Mouse (Mus musculus) left cerebral cortex, adult 18-20 months (tissue): ENCODE data around the gene Gart. TPM values are rescaled to one million over a fixed set of nuclear protein-coding genes. Genes with fewer than 3 reads are reported as not detected.

Experiments
- DNase-seq, 2 experiments: peaks; one replicate each; pipeline ENCODE4 v3.0.0; 2021 to 2022; ENCODE audit warnings: low spot score in 2 of 2, mixed read lengths in 1 of 2
- long read RNA-seq, 2 experiments: library from polyadenylated mRNA; stranded (forward); transcript quantifications; one replicate each; pipeline ENCODE4 v2.0.0; 2021
- total RNA-seq, 2 experiments: library from RNA; stranded (reverse); gene quantifications; 2 replicates each; pipeline ENCODE4 v1.2.3; 2021

Gene Gart
- 10 to 100 TPM; 53.0 TPM for total RNA-seq
- long read RNA-seq, experiment 1, transcript Gart-202 (11 exons, 1,865 nt), result minor isoform, 11 of 42 reads
- long read RNA-seq, experiment 1, transcript Gart-201 (22 exons, 3,518 nt), result major isoform, 21 of 42 reads
- long read RNA-seq, experiment 1, partial matches to known transcripts, result 3 of 42 reads
- long read RNA-seq, experiment 1, other reads (novel, unspliced or antisense), result 3 of 42 reads
- long read RNA-seq, experiment 2, transcript Gart-201 (22 exons, 3,518 nt), result major isoform, 11 of 33 reads
- long read RNA-seq, experiment 2, transcript Gart-209 (22 exons, 3,276 nt), result minor isoform, 5 of 33 reads
- long read RNA-seq, experiment 2, transcript Gart-202 (11 exons, 1,865 nt), result major isoform, 11 of 33 reads
- long read RNA-seq, experiment 2, partial matches to known transcripts, result 3 of 33 reads
- long read RNA-seq, experiment 2, other reads (novel, unspliced or antisense), result 3 of 33 reads

DNA sequence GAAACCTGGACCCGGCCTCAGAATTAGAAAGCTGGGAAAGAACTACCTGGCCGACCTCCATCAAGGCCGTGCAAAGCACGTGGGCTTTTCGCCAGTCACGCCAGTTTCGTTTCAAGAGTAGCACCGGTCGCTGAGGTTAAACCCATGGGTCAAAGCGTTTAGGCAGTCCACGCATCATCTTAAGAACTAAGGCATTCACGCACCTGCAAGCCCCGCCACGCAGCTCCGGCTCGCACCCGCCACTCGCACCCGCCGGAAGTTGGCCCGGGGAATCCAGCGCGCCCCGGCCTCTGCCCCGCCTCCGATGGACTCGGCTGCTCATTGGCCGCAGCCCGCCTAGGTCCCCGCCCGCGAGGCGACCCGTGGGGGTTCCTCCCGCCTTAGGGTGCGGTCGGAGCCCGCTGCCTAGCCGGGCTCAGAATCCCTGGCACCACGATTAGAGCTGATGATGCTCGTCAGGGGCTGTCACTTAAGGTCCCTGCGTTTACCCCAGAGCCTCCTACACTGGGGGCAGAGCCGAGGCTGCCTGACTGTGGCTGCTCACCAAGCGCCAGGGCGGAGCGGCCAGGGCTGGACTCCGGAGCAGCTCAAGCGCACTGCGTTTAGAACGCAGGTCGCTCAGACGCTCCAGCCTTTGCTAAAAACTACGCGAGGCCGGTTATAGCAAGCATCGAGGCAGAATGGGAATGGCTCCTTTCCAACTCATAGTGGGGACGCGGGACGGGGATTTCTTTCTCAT lies at the start of gene Gart:
Gart (minus strand) TSS at position 272 of the 739 bp plus-strand sequence.
- peak; percentile 93 for DNase-seq

DNA sequence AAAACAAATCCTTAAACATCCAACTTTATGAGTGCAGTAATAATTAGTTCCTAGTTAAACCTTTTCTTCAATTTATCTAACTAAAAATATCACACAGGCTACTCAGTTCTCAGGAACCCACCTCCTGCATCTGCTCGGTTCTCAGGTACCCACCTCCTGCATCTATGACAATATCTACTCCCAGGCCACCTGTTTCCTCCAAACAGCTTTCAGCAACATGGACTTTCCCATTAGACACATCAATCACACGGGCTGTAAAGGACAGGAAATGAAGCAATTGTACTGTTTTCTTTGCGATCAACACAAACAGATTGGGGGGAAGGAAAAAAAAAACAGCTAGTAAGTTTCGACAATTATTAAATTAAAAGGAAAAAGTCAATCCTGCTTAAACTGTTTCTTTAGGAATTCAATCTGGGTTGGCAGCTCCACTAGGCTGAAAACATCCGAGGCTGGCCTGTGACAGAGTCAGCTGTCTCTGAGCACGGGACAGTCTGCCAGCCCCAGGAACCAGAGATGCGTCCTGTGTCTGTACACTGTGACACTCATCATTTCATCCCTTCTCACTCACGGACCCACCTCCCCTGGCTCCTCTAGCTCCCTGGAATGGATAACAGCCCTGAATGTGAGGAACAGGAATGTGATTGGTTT lies 48.5 kb upstream of the Gart start:
- DNase-seq, result no peak

DNA sequence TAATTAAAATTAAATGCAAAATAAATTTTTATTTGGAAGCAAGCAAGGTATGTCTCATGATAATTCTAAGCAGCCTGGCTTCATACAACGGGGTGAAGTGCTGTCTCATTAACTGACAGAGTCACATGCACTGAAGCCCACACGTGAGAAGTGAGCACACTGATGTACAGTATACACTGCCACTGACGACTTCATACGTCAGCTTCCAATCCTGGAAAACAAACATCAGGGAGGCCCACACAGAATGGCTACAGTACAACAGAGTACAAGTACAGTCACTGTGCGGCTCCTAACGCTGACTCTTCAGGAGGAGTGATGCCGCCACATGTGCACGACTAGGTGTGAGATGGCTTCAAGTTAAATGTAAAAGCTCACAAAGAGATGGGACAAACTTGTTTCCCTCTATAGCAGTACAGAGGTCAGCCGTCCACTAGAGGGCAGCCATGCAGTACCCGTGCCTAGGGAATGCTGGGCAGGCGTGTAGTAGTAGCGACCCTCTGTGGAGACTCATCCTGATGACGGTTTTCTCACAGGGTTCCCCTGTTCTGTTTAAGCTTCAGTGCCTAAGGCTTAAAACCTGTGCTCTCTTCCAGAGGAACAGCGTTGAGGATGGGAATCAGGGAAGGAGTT lies 47.8 kb upstream of the Gart start:
- DNase-seq, result peak; percentile 65 to 73

DNA sequence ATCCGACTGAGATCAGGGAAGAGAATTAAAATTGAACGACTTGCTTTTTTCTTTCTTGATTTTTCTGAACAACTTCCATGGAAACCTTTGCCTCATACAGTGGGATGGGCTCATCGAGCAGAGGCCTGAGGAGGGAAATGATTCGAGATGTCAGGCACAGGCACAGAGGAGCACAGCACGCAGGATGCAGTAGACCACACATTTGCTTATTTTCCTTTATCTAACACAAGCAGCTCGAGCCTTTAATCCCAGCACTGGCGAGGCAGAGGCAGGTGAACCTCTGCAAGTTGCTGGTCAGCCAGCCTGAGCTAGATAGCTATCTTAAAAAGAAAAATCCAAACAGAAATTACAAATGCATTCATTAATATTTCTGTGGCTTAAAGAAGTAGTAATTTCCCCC lies 43.0 kb upstream of the Gart start:
- DNase-seq, result no peak

DNA sequence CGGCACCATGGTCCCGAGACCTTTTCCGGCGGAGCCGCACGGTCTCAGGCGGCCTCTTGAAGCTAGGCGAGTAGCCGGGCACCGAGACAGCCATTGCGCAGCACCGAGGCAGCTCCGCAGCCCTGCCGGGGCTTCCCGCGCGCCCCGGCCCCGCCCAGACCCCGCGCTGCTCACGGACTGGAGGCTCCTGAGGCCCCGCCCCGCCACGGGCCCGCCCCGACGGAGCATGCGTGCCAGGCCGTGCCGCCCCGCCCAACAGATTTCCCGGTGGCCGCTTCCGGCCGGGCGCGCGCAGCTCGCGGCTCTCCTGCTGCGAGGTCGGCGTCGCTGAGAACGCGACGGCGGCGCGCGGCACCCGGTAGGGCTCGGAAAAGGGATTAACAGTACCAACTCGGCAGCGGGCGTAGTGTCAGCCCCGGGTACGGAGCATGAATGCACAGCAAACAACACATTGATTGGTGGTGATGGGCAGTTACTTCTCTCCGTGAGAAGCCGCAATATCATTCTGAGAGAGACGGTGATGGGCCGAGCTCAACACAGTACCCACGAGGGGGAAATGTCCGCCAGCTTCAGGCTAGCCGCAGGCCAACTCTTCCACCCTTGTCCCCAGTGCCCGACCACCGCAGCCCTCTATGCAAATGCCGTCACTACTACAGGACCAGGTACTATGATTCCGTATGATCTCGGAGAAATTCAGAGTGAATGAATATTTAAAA lies 42.0 kb upstream of the Gart start, which contains the start of gene Donson:
Donson (minus strand) TSS at position 152 of the 716 bp plus-strand sequence.
- peak; percentile 93 to 95 for DNase-seq

- DNase-seq, result no peak
Observed at GRCm38 (mm10) chr16:91688023-91688618, 41.4 kb upstream of the Gart start.

- no peak for DNase-seq
Observed at GRCm38 (mm10) chr16:91686369-91686768, 39.6 kb upstream of the Gart start.

GRCm38 (mm10) chr16:91685526-91685925 lies 38.8 kb upstream of the Gart start:
- DNase-seq, result no peak

DNA sequence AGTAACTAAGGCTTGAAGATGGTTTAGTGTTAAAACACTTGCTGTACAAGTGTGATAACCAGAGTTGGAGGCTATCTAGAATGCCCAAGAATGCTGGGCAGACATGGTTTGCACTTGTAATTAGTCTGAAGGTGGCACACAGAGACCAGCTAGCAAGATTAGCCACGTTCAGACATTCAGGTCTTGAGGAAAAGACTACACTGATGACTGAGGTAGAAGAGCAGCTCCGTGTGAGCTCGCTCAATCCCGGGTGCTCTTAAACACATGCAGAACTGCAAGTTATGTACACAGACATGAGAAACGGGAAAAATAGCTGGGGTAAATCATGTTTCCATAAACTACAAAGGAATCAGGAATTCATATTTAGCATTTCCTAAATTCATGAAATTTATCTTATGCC lies 33.9 kb upstream of the Gart start:
- DNase-seq, result no peak

DNA sequence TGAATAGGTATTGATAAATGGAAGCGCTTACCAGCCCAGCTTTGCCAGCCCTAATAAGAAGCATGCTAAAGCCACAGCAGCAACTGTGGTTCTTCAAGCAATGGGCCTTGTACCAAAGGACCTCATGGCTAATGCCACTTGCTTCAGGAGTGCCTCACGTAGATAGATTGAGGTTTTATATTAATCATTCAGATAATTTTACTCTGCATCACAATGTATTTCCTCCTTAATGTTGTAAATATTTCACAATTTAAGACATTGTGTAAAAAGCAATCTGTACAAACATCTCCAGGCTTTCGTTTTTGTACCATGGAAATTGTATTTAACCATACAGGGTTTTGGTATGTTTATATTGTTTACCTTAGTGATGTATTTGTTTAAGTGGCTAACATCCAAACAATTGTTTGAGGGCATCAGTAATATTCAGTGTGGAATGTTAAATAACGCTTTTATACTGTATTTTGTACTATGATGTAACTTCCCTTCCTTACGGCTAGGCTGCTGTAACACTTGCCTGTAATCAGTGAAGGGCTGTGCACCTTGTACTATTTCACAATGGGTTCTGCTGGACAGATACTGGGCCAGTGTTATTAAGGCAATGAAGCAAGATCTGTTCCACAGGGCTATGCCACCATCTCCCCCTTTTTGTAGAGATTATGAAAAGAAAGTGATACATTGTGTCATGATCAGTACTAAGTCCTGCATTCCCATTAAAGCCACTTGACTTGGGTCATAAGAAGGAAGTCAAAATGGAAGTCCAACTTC lies 31.6 kb upstream of the Gart start:
- no peak for DNase-seq

DNA sequence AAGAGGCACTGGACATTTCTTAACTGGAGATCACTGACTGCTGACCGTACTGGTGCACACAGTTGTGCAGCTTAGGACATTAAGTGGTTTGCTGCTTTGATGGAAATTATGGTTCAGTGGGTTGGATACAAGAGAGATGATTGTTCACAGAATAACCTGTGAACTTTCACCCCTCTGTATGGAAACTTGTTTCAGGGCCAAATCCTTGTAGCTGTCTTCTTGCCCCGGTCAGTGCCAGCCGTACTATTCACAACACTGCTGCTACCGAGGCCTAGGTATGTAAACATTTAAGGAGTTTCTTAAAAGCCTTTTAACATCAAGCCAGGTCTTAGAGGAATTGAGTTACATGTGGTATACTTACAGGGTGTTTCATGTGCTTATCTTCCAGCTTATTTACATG lies 27.7 kb upstream of the Gart start:
- DNase-seq, result no peak

GRCm38 (mm10) chr16:91663795-91664194 lies 17.0 kb upstream of the Gart start:
- no peak for DNase-seq

DNA sequence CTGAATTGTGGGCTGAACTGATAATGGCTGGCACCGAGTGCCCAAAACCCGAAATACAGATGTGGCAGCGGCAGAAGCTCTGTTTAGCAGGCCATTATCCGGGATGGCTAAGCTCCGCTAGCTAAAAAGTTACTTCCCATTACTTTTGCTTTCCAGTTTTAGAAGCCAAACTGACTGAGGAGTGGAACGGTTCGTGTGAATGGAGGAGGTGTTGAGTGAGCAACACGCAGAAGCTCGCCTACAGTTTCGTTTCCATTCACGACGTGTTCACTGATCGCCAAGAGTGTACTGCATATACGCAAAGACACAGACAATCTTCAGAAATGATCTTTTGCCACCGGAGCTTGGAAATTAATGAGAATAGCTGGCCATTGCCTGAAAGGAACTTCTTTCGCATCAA lies 15.6 kb upstream of the Gart start:
- DNase-seq, result peak in 1 of 2 experiments; percentile 21

DNA sequence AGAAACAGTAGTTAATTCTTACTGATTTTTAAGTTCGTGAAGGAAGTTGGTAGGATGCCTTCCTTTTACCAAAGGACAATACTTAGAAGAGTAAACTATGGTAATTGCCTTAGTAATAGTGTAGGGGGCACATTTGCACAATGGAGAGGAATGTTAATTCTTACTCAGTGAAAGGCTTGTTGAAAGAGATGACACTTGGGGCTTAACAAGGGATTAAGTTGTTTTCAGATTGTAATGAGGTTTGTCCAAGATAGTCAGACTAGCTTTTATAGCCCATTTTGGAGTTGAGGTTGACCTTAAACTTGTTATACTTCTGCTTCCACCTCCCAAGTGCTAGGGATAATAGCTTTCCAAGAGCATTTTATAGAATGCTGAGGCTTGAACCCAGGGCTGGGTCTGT lies 14.6 kb upstream of the Gart start:
- DNase-seq, result no peak

DNA sequence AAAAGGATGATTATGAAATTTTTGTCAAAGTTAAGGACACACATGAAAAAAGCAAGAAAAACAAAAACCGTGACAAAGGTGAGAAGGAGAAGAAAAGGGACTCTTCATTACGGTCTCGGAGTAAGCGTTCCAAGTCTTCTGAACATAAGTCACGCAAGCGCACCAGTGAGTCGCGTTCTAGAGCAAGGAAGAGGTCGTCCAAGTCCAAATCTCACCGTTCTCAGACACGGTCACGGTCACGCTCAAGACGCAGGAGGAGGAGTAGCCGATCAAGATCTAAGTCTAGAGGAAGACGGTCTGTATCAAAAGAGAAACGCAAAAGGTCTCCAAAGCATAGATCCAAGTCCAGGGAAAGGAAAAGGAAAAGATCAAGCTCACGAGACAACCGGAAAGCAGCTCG lies 13.0 kb upstream of the Gart start:
- no peak for DNase-seq

DNA sequence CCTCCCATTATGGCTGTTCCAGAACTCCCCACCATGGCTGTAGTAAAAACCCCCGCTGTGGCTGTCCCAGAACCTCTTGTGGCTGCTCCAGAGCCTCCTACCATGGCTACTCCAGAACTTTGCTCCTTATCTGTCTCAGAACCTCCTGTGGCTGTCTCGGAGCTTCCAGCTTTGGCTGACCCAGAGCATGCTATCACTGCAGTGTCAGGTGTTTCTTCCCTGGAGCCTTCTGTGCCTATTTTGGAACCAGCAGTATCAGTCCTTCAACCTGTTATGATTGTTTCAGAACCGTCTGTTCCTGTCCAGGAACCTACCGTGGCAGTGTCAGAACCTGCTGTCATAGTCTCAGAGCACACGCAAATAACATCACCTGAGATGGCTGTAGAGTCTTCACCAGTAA lies 11.7 kb upstream of the Gart start:
- DNase-seq, result no peak

DNA sequence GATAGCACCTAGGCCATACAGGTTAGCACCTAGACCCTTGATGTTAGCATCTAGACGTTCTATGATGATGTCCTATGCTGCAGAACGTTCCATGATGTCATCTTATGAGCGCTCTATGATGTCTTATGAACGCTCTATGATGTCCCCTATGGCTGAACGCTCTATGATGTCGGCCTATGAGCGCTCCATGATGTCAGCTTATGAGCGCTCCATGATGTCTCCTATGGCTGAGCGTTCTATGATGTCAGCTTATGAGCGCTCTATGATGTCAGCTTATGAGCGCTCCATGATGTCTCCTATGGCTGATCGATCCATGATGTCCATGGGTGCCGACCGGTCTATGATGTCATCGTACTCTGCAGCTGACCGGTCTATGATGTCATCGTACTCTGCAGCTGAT lies 10.5 kb upstream of the Gart start:
- no peak for DNase-seq

DNA sequence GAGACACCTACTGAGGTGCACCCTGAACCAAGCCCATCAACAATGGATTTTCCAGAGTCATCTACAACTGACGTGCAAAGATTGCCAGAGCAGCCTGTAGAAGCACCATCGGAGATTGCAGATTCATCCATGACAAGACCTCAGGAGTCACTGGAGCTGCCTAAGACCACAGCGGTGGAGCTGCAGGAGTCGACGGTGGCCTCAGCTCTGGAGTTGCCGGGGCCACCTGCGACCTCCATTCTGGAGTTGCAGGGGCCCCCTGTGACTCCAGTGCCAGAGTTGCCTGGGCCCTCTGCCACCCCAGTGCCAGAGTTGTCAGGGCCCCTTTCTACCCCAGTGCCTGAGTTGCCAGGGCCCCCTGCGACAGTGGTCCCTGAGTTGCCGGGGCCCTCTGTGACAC lies 8.5 kb upstream of the Gart start:
- no peak for DNase-seq

- DNase-seq, result no peak
Observed at GRCm38 (mm10) chr16:91652191-91652590, 5.4 kb upstream of the Gart start.

DNA sequence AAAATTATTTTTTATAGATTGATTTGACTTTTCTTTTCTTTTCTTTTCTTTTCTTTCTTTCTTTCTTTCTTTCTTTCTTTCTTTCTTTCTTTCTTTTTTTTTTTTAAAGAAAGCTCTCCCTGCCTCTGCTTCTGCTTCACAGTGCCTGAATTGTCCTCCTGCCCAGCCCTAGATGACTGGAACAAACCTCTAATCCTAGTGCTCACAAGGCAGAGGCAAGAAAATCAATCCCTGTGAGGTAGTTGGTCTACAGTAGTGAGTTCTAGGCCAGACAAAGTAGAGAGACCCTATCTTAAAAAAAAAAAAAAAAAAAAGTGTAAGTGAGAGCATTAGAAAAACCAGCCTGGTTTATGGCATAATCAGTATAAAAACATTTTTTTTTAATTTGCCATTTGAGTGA lies 3.0 kb upstream of the Gart start:
- DNase-seq, result no peak
